Mouse (Mus musculus) forebrain, embryonic 11.5 days (tissue): ENCODE measurements at regions not wholly inside any gene's neighbourhood (a gene's known extent, or its start where the extent isn't known, plus 50 kb on each side); places are given as distances from the start of the nearest gene placed in this dataset.
A peak's percentile ranks its signal among the peaks of the same experiment; 100 is the strongest.

ENCODE experiments used
- ATAC-seq: fragments of 200-750 bp; cut with Nextera tagmentation; replicated peaks from 2 replicates; pipeline ENCODE4 v1.8.0; 2017; ENCODE audit warnings: moderate TSS enrichment; ENCODE audit not compliant: low FRiP score
- DNase-seq: peaks from one replicate; pipeline ENCODE4 v3.0.0-alpha.2; 2017; ENCODE audit warnings: low spot score
- H3K27ac ChIP-seq: fragments of 300-500 bp; sonication (generic); 2 replicates; pipeline ENCODE4 v1.5.1; 2014; ENCODE audit warnings: low read depth, low read length
- H3K27me3 ChIP-seq: fragments of 300-500 bp; sonication (generic); 2 replicates; pipeline ENCODE4 v1.6.1; 2014; ENCODE audit warnings: mild to moderate bottlenecking, low read length, mixed read lengths; ENCODE audit not compliant: control insufficient read depth, insufficient read depth
- H3K36me3 ChIP-seq: fragments of 300-500 bp; sonication (generic); 2 replicates; pipeline ENCODE4 v1.6.1; 2014; ENCODE audit warnings: mild to moderate bottlenecking, low read length, moderate library complexity, mixed read lengths; ENCODE audit not compliant: control insufficient read depth, insufficient read depth
- H3K4me1 ChIP-seq: fragments of 300-500 bp; sonication (generic); replicated peaks from 2 replicates; pipeline ENCODE4 v1.6.1; 2014; ENCODE audit warnings: low read length, mixed read lengths; ENCODE audit not compliant: control insufficient read depth, insufficient read depth
- H3K4me2 ChIP-seq: fragments of 300-500 bp; sonication (generic); 2 replicates; pipeline ENCODE4 v1.6.1; 2014; ENCODE audit warnings: low read depth, mild to moderate bottlenecking, low read length, moderate library complexity, mixed read lengths; ENCODE audit not compliant: severe bottlenecking
- H3K4me3 ChIP-seq: fragments of 300-500 bp; sonication (generic); 2 replicates; pipeline ENCODE4 v1.5.1; 2014; ENCODE audit warnings: low read depth, low read length
- H3K9ac ChIP-seq: fragments of 300-500 bp; sonication (generic); 2 replicates; pipeline ENCODE4 v1.6.1; 2014; ENCODE audit warnings: low read length
- H3K9me3 ChIP-seq: fragments of 300-500 bp; sonication (generic); 2 replicates; pipeline ENCODE4 v1.6.1; 2016; ENCODE audit warnings: low read length, mixed read lengths; ENCODE audit not compliant: control insufficient read depth
- WGBS: fragments of 180-500 bp; shearing (Covaris S2); extraction: QIAGEN DNeasy Blood & Tissue Kit; methylation state at CpG from one replicate; pipeline ENCODE4 v1.1.7; 2014; 5-methylcytosine and 5-hydroxymethylcytosine counted together

DNA sequence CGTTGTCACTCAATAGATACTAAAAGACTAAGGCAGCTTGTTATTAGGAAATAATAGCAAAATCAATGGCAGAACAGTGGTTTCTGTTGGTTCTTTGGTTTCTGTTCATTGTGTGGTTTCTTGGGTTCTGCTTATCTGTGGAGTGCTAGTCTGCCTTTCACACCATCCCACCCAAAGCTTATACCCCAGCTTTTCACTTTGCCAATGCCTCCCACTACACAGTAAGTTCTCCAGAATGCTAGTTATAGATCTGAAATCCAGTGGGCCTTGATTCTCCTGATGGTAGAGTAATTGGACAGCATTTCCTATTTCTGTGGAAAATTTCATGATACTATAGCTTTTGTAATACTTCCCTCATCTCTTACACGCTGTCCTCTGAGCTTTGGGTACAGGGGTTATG is 700.8 kb upstream of the 1700009N14Rik start:
- H3K9me3 ChIP-seq = no peaks in the 10 kb centered on the region
- no peak overlapping the region for H3K4me2 ChIP-seq
- WGBS = 85% methylated on average over 2 of the region's 2 CpGs
- no peak overlapping the region for H3K27ac ChIP-seq
- DNase-seq (no peak), ATAC-seq (no peak)
- no peak overlapping the region for H3K9ac ChIP-seq
- H3K36me3 ChIP-seq = no peaks in the 10 kb centered on the region
- H3K4me3 ChIP-seq = no peak overlapping the region
- no peaks in the 10 kb centered on the region for H3K4me1 ChIP-seq
- no peaks in the 10 kb centered on the region for H3K27me3 ChIP-seq

- no peak overlapping the region for H3K9ac ChIP-seq
- H3K36me3 ChIP-seq = no peaks in the 10 kb centered on the region
- no peaks in the 10 kb centered on the region for H3K27me3 ChIP-seq
- ATAC-seq = no peak
- no peak overlapping the region for H3K4me2 ChIP-seq
- H3K9me3 ChIP-seq = no peaks in the 10 kb centered on the region
- H3K27ac ChIP-seq = no peak overlapping the region
- H3K4me1 ChIP-seq = no peaks in the 10 kb centered on the region
- H3K4me3 ChIP-seq = no peak overlapping the region
- DNase-seq = no peak
These were observed 665.1 kb upstream of the 1700009N14Rik start for GRCm38 (mm10) chr4:38785016-38785415.

DNA sequence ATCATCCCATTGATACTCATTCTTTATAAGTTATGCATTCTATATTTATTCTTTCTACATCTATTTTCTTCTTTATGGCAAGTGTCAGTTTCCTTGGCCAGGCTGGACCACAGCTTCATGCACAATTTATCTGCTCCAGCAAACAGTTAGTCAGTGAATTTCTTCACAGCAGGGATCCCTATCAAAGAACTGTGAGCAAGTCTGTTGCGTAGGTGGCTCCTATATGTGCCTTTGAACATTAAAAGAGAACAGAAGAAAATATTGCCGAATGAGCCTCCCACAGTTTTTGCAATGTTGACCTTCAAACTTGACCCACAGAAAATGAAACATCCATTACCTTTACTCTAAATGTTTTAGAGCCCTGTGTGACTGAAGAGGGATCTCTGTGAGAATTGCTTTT is 625.0 kb upstream of the 1700009N14Rik start:
- WGBS = 84% methylated on average over 2 of the region's 2 CpGs
- H3K4me1 ChIP-seq = no peaks in the 10 kb centered on the region
- no peak overlapping the region for H3K9ac ChIP-seq
- no peaks in the 10 kb centered on the region for H3K27me3 ChIP-seq
- no peak overlapping the region for H3K4me2 ChIP-seq
- H3K36me3 ChIP-seq = no peaks in the 10 kb centered on the region
- no peak overlapping the region for H3K27ac ChIP-seq
- no peak overlapping the region for H3K4me3 ChIP-seq
- no peak for ATAC-seq
- H3K9me3 ChIP-seq = no peaks in the 10 kb centered on the region
- no peak for DNase-seq

DNA sequence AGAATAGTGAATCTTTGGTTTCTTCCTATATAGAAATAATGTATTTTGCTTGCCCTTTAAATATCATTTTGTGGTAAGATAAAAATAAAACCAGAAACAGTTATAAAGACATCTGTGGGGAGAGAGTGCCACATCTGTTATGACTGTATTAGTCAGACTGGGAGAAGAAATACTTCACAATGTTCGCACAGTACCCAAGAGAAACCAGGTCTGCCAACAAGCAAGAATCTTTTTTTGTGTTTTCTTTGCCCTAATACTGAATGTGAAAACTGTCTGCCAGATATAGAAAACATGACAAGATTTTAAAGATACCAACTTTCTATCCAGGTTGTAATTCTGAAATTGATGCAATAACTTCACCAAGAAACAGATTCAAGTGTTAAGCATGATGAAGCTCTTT is 601.8 kb upstream of the 1700009N14Rik start:
- Histone ChIP-seq H3K27ac (no peak overlapping the region), H3K4me1 (no peaks in the 10 kb centered on the region), H3K4me3 (no peak overlapping the region), H3K27me3 (no peaks in the 10 kb centered on the region), H3K9ac (no peak overlapping the region), H3K36me3 (no peaks in the 10 kb centered on the region), H3K9me3 (no peaks in the 10 kb centered on the region), H3K4me2 (no peak overlapping the region)
- WGBS = 89% methylated on average over 1 of the region's 1 CpGs
- ATAC-seq (no peak), DNase-seq (no peak)

- Histone ChIP-seq H3K4me2 (no peak overlapping the region), H3K4me1 (no peaks in the 10 kb centered on the region), H3K4me3 (no peak overlapping the region), H3K27ac (no peak overlapping the region), H3K9me3 (no peaks in the 10 kb centered on the region), H3K9ac (no peak overlapping the region), H3K36me3 (no peaks in the 10 kb centered on the region), H3K27me3 (no peaks in the 10 kb centered on the region)
- ATAC-seq (no peak), DNase-seq (no peak)
- 80% methylated on average over 3 of the region's 3 CpGs for WGBS
These were observed 595.7 kb upstream of the 1700009N14Rik start for GRCm38 (mm10) chr4:38854349-38854748.

DNA sequence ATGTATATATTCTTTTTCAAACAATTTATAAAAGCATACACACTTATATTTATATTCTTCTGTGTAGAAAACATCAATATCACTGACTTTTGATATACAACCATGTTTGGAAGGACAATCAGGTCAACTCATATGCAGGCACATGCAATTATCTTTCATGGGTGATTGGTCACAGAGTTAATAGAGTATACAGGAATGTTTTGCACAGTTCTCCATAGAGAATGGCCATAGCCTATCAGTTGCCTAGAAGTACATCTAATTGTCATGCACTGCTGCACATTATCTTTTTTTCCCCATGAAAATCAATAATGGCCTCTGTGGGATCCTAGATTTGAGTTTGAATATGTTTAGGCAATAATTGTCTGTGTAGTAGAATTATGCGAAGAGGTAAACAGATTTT is 549.5 kb upstream of the 1700009N14Rik start:
- Histone ChIP-seq H3K27ac (no peak overlapping the region), H3K4me3 (no peak overlapping the region), H3K4me1 (no peaks in the 10 kb centered on the region), H3K9ac (no peak overlapping the region), H3K9me3 (no peaks in the 10 kb centered on the region), H3K4me2 (no peak overlapping the region), H3K27me3 (no peaks in the 10 kb centered on the region), H3K36me3 (no peaks in the 10 kb centered on the region)
- no peak for DNase-seq
- no peak for ATAC-seq
- WGBS = 93% methylated on average over 1 of the region's 1 CpGs

DNA sequence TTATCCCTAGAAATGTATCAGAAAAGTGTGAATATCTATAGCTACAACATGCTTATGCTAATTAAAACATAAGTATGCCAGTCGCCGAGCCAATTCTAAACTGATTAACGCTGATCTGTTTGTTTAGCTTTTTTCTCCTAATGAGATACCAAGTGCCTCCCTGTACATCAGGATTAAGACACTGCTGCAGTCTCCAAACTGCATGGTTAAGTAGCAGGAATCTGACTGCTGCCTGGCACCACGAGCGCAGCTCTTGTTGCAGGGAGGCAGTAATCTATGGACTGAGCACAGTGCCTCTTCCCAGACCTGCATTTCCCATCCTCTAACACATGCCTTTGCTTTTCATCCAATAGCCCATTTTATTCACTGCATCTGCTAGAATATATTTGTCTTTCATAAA is 523.3 kb upstream of the 1700009N14Rik start:
- no peak overlapping the region for H3K4me3 ChIP-seq
- no peaks in the 10 kb centered on the region for H3K27me3 ChIP-seq
- 76% methylated on average over 5 of the region's 5 CpGs for WGBS
- H3K4me2 ChIP-seq = no peak overlapping the region
- no peak overlapping the region for H3K27ac ChIP-seq
- H3K4me1 ChIP-seq = no peaks in the 10 kb centered on the region
- no peaks in the 10 kb centered on the region for H3K9me3 ChIP-seq
- no peak overlapping the region for H3K9ac ChIP-seq
- ATAC-seq (0 out of 2 replicates have a peak, but pooled peaks have one; percentile 39), DNase-seq (no peak)
- no peaks in the 10 kb centered on the region for H3K36me3 ChIP-seq

GRCm38 (mm10) chr4:38953633-38954032 is 496.5 kb upstream of the 1700009N14Rik start:
- 59% methylated on average over 1 of the region's 1 CpGs for WGBS
- no peak for ATAC-seq

DNA sequence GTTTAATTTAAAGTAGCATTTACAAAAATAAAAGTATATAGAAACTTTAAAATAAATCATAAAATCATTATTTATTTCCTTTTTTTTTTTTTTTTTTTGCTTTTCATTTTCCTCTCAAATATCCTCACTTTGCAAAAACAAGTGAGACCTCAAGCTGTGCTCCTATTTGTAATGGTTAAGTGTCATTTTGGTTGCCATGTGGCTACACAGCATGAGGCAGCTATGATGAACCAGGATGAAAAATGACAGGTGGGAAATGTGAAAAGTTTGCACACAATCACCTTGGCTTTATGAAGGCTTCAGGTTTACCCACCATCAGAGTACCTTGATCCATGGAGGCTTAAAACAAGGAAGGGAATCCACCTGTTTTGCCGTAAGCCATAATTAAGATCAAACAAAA is 454.9 kb upstream of the 1700009N14Rik start:
- Histone ChIP-seq H3K36me3 (no peaks in the 10 kb centered on the region), H3K27me3 (no peaks in the 10 kb centered on the region), H3K9me3 (no peaks in the 10 kb centered on the region), H3K4me1 (no peaks in the 10 kb centered on the region), H3K27ac (no peak overlapping the region), H3K4me2 (no peak overlapping the region), H3K9ac (no peak overlapping the region), H3K4me3 (no peak overlapping the region)
- ATAC-seq = no peak
- DNase-seq = no peak
- 100% methylated on average over 1 of the region's 1 CpGs for WGBS

More at GRCm38 (mm10) chr4:38953633-38954032, 496.5 kb upstream of the 1700009N14Rik start:
- DNase-seq = no peak
- no peaks in the 10 kb centered on the region for H3K9me3 ChIP-seq
- H3K4me1 ChIP-seq = no peaks in the 10 kb centered on the region
- no peak overlapping the region for H3K4me2 ChIP-seq
- H3K27me3 ChIP-seq = no peaks in the 10 kb centered on the region
- H3K27ac ChIP-seq = no peak overlapping the region
- no peak overlapping the region for H3K4me3 ChIP-seq
- H3K36me3 ChIP-seq = no peaks in the 10 kb centered on the region
- no peak overlapping the region for H3K9ac ChIP-seq
